Mouse (Mus musculus) gastrocnemius, adult 2 months (tissue): ENCODE results near the gene Nectin1. TPM values are rescaled to one million over a fixed set of nuclear protein-coding genes. Genes with fewer than 3 reads are reported as not detected.

Experiments
- DNase-seq: peaks from one replicate; pipeline ENCODE4 v3.0.0; 2022
- H3K27ac ChIP-seq: fragments of 200-600 bp; 2 replicates; pipeline ENCODE4 v1.8.1; 2022; ENCODE audit warnings: mild to moderate bottlenecking
- H3K4me3 ChIP-seq: fragments of 200-600 bp; 2 replicates; pipeline ENCODE4 v1.8.1; 2022; ENCODE audit warnings: mild to moderate bottlenecking, moderate library complexity
- CTCF ChIP-seq: fragments of 200-600 bp; IDR thresholded peaks from 2 replicates; pipeline ENCODE4 v1.8.1; 2022; ENCODE audit warnings: antibody characterized with exemption, mild to moderate bottlenecking, moderate library complexity
- intact Hi-C: fragments of 180-260 bp; cut with DNase I; formaldehyde crosslinking; loops from one replicate; pipeline ENCODE4 v1.15.1; 2025
- total RNA-seq, 2 experiments: library from RNA; stranded (reverse); gene quantifications; 2 replicates each; pipeline ENCODE4 v1.2.3; 2021

Gene Nectin1
- total RNA-seq, 2 experiments from 2014 or later, result 1.2 to 2.9 TPM

DNA sequence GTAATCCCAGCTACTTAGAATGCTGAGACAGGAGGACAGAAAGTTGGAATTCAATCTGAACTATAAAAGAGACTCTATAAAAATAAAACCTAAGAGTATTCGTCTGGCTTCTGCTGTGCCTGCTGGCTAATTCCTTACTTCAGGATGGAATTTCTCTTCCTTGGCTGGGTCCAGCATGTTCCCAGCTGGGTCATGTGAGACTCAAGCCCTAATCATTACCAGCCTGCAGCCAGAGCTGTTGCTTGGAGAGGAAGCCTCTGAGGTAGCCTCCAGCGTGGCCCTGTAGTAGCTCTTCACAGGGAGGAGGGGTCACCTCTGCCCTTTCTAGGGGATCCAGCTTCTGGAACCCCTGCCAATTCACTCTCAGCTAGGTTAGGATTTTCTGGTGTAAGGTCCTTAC is 94.8 kb downstream of the Nectin1 start:
- TF ChIP-seq CTCF, result no peak
- DNase-seq, result peak; percentile 36
- no peak overlapping the region for H3K27ac ChIP-seq
- H3K4me3 ChIP-seq, result no peak overlapping the region
- intact Hi-C loops, result no loop called here

DNA sequence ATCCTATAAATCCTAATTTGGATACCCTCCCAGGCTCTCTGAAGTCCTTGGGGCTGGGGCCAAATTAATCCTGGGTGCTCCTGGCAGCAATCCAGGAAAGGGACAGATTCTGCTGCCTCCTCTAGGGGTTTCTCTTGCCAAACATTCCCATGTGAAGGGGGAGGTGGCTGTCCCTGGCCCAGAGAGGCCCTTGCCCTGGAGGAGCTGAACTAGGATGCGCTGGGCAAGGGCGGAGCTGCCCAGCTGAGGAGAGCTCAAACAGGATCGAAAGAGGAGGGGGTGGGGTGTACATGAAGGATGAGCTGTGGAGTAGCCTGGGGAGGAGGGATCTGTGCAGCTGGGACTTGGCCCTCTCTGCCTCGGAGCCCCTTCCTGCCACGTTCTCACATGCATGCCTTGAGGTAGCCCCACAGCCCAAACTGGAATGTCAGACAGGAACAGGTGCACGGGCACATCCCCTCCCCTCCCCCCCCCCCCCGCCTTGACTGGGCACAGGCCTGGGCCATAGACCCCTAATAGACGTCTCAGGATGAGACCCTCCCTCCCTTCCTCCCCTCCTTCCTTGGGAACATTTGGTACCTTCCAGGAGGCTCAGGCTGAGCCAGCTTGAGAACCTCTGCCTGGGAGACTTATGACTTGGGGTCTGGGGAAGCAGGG is 99.3 kb downstream of the Nectin1 start:
- Histone ChIP-seq H3K27ac (no peak overlapping the region), H3K4me3 (no peak overlapping the region)
- TF ChIP-seq CTCF, result no peak
- no peak for DNase-seq
- intact Hi-C loops, result no loop called here

DNA sequence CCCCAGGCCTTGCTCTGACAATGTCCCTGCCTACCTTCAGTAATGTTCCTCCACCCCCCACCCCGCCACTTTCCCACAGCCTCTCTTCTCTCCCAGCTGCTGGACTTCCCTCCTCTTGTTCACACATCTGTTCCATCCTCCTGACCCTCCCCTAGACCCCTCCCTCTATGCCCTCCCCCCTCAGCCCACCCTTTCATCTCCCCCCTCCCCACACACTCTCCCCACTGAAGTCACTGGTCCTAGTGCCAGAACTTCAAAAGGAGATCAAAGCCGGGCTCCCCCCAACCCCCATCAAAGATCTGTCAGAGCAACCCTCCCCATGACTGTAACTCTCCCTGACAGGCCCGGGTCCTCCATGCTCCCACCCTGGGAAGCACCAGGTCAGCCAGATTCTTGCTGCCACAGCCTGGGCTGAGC is 99.9 kb downstream of the Nectin1 start:
- no peak overlapping the region for H3K4me3 ChIP-seq
- TF ChIP-seq CTCF, result no peak
- no peak for DNase-seq
- H3K27ac ChIP-seq, result no peak overlapping the region
- intact Hi-C loops, result no loop called here

DNA sequence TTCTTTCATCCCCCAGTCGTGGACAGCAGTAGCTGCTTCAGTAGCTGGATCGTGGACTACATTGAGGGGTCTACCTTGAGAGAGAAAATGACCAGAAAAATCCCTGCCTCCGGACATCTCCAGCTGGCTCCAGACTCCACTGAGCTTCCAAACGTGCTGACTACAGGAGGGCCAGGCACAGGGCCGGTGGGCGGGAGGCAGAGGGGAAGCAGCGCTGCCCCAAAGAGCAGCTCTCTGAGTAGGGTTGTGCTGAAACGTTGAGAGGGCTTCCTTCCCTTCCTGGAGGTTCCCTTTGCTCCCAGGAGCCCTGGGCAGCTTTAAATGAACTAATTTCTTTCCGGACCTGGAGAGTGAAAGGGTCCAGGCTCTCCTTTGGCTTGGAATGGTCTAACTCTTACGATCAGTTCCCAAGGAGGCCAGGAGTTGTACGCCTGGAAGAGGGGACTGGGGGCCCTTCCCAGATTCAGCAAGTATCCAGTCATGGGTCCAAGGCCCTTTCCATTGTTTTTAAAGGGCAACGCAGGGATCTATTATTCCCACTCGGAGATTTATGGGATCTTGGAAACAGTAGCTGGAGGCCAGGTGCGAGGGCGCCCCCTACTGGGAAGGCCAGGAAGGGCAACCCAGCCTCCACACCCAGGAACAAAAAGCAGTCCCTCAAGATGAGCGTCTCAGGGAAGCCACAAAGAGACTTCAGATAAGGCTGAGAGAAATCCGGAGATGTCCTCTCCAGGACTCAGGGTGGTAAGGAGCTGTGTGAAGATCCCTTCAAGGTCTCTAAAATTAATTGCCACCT is 102.1 kb downstream of the Nectin1 start:
- peak; percentile 93 for TF ChIP-seq CTCF
- intact Hi-C loops, result no loop called here
- peak; percentile 62 for DNase-seq
- Histone ChIP-seq H3K27ac (no peak overlapping the region), H3K4me3 (no peak overlapping the region)

DNA sequence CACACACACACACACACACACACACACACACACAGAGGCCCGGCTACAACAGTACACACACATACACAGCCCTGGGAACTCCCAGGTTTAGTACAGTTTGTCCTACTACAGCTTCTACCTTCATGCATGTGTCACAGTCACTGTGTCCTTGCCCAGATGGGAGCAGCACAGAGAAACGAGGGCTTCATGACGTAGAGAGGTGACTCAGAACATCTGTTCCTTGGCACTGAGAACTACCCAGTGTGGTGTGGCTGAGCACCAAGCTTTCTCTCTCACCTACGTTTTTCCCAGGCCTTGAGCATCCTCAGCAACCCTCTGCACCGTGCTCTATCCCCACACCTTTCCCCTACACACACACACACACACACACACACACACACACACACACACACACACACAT is 104.1 kb downstream of the Nectin1 start:
- no peak overlapping the region for H3K27ac ChIP-seq
- intact Hi-C loops, result no loop called here
- DNase-seq, result no peak
- H3K4me3 ChIP-seq, result no peak overlapping the region
- TF ChIP-seq CTCF, result no peak

DNA sequence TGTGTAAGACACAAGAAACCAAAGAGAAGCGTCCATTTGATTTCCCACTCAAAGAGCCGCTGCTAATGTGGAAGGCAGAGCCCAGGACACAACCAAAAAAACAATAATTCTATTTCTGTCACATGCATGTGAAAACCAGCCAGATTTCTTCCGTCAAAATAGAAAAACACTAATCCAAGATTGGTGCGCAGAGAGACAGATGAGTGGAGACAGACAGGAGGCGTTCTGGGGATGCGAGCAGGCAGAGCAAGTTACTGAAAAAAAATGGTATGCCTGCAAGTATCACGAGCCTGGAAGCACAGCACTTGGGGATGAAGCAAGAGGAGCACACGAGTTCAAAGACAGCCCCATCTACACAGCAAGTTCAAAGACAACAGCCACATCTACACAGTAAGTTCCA is 106.5 kb downstream of the Nectin1 start:
- no peak for TF ChIP-seq CTCF
- Histone ChIP-seq H3K4me3 (no peak overlapping the region), H3K27ac (no peak overlapping the region)
- DNase-seq, result no peak
- intact Hi-C loops, result no loop called here

DNA sequence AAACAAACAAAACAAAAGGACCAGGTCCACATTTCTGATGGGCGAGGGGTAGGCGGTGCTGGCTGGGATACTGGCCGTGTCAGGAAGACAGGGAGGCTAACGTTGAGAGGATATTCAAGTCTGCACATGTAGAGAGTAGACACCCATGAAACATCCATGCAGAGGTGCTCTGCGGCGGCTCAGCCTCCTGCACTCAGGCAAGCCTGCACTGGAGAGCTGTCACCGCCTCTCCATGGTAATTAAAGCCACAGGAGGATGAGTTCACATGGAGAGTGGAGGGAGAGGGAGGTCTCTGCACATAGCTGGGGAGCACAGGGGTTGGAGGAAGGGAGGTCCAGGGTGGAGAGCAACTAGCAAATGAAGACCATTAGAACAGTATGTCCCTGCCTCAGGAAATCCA is 107.4 kb downstream of the Nectin1 start:
- H3K27ac ChIP-seq, result no peak overlapping the region
- TF ChIP-seq CTCF, result no peak
- no peak overlapping the region for H3K4me3 ChIP-seq
- intact Hi-C loops, result no loop called here
- no peak for DNase-seq

DNA sequence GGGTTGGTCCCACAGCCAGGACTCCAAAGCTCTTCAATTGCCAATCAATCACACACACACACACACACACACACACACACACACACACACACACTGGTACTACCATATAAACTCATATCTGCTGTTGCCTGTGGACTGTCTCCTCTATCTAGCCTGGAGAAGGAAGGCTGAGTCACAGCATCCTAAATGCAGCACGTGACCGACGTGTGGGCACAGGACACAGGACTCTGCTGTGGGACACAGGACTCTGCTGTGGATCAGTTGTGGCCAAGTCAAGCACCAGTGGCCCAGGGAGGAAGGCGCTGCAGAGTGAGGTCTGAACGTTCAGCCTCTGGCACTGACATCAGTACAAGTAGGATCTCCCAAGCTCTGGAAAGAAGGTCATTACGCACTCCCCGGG is 112.1 kb downstream of the Nectin1 start:
- DNase-seq, result no peak
- TF ChIP-seq CTCF, result no peak
- Histone ChIP-seq H3K27ac (no peak overlapping the region), H3K4me3 (no peak overlapping the region)
- intact Hi-C loops, result no loop called here
